Mouse (Mus musculus): Measurements from ENCODE around the gene Tmem138. TPM values are rescaled to one million over a fixed set of nuclear protein-coding genes. Genes with fewer than 3 reads are reported as not detected.

The Tmem138 gene
- total and polyA plus RNA-seq, 3 experiments, result 11.9 to 25.2 TPM; not detected in 1

GRCm38 (mm10) chr19:10557001-10557400 lies 20.2 kb downstream of the Tmem138 start:
- Histone ChIP-seq H3K9me3 (replicated peaks; ENCODE audit: insufficient read depth, low read length) (no peaks in the 10 kb centered on the region), H3K9ac (ENCODE audit: control insufficient read depth, low read depth, low read length, poor library complexity, severe bottlenecking) (no peak overlapping the region), H3K27ac (ENCODE audit: control insufficient read depth, low read depth, low read length) (no peak overlapping the region), H3K36me3 (ENCODE audit: control insufficient read depth in 1 of 2, insufficient read depth in 2 of 2, low read length in 2 of 2) (peaks cover 0 to 14% of the 10 kb centered on the region in 2 experiments; a peak in 2 of 4 replicates), H3K4me3 (ENCODE audit: control insufficient read depth in 1 of 2, insufficient read depth in 1 of 2, low read depth in 2 of 2, low read length in 2 of 2) (no peak overlapping the region), H3K4me1 (ENCODE audit: control insufficient read depth in 1 of 2, insufficient read depth in 2 of 2, low read length in 2 of 2) (peaks cover 0 to 15% of the 10 kb centered on the region in 2 experiments; a peak in 2 of 4 replicates), H3K79me2 (ENCODE audit: control insufficient read depth, insufficient read depth, low read length, poor library complexity) (peaks cover 2% of the 10 kb centered on the region; the same call in 1 of the 2 replicates), H3K27me3 (ENCODE audit: control insufficient read depth in 1 of 2, insufficient read depth in 2 of 2, low read length in 2 of 2) (no peaks in the 10 kb centered on the region)
- peak; percentile 23 for DNase-seq (ENCODE audit: low read depth, low spot score)
- 0 out of 2 replicates have a peak, but pooled peaks have one; percentile 30 for TF ChIP-seq TBP (IDR thresholded peaks at IDR 0.05; ENCODE audit: low read depth, low read length)
- no peak for TF ChIP-seq GABPA (IDR thresholded peaks at IDR 0.05; ENCODE audit: low read depth, low read length)
- no peak for TF ChIP-seq SMC3 (IDR thresholded peaks at IDR 0.05; ENCODE audit: low read depth, low read length)

- TF ChIP-seq HCFC1 (IDR thresholded peaks at IDR 0.05; ENCODE audit: low read depth, low read length), result peak; percentile 92
- 0 out of 2 replicates have a peak, but pooled peaks have one; percentile 74 for TF ChIP-seq UBTF (IDR thresholded peaks at IDR 0.05; ENCODE audit: borderline replicate concordance, insufficient read depth, low read depth, low read length)
- peak; percentile 98 for TF ChIP-seq MXI1 (IDR thresholded peaks at IDR 0.05; ENCODE audit: low read depth, low read length)
- TF ChIP-seq MAX (IDR thresholded peaks at IDR 0.05; ENCODE audit: low read length), result peak; percentile 76; the same call in 1 of the 2 replicates
- no peak for TF ChIP-seq ZC3H11A (IDR thresholded peaks at IDR 0.05; ENCODE audit: low read depth, low read length)
- no peak for TF ChIP-seq POLR2AphosphoS5 (IDR thresholded peaks at IDR 0.05; ENCODE audit: borderline replicate concordance, low read depth, low read length)
- peak; percentile 84 to 85 for TF ChIP-seq POLR2A (IDR thresholded peaks at IDR 0.05; ENCODE audit: control insufficient read depth in 1 of 2, insufficient read depth in 1 of 2, low read depth in 1 of 2, low read length in 2 of 2, poor library complexity in 1 of 2)
- TF ChIP-seq TBP (IDR thresholded peaks at IDR 0.05; ENCODE audit: low read depth, low read length), result peak; percentile 90
- peak in 1 of 3 experiments; percentile 16; a peak in 2 of 6 replicates for TF ChIP-seq CTCF (IDR thresholded peaks at IDR 0.05 in 2 of 3, conservative IDR thresholded peaks at IDR 0.05 in 1 of 3; ENCODE audit: control insufficient read depth in 1 of 3, insufficient read depth in 1 of 3, low read depth in 2 of 3, low read length in 3 of 3, poor library complexity in 1 of 3, severe bottlenecking in 1 of 3)
- TF ChIP-seq ZNF384 (IDR thresholded peaks at IDR 0.05; ENCODE audit: low read depth, low read length), result no peak; the same call in 1 of the 2 replicates
- TF ChIP-seq USF1 (IDR thresholded peaks at IDR 0.05; ENCODE audit: low read depth, low read length), result 0 out of 2 replicates have a peak, but pooled peaks have one; percentile 16
- peak; percentile 35; the same call in 1 of the 2 replicates for TF ChIP-seq POLR2AphosphoS2 (IDR thresholded peaks at IDR 0.05; ENCODE audit: low read length)
- peak; percentile 90 for TF ChIP-seq ELF1 (IDR thresholded peaks at IDR 0.05; ENCODE audit: low read depth, low read length)
- 0 out of 2 replicates have a peak, but pooled peaks have one; percentile 22 for TF ChIP-seq NRF1 (IDR thresholded peaks at IDR 0.05; ENCODE audit: insufficient read depth, low read depth, low read length, poor library complexity, severe bottlenecking)
- TF ChIP-seq NELFE (IDR thresholded peaks at IDR 0.05; ENCODE audit: low read depth, low read length), result peak; percentile 72
- TF ChIP-seq USF2 (IDR thresholded peaks at IDR 0.05; ENCODE audit: borderline replicate concordance in 1 of 2, insufficient read depth in 1 of 2, low read depth in 1 of 2, low read length in 2 of 2), result no peak
- no peak for TF ChIP-seq JUND (IDR thresholded peaks at IDR 0.05; ENCODE audit: low read depth, low read length)
- peak; percentile 78 for TF ChIP-seq TCF12 (IDR thresholded peaks at IDR 0.05; ENCODE audit: low read depth, low read length)
- no peak for TF ChIP-seq ZKSCAN1 (IDR thresholded peaks at IDR 0.05; ENCODE audit: low read depth, low read length)
- no peak for TF ChIP-seq MEF2A (IDR thresholded peaks at IDR 0.05; ENCODE audit: extremely low read depth, insufficient replicate concordance, low read depth, low read length, poor library complexity, severe bottlenecking)
- TF ChIP-seq RCOR1 (IDR thresholded peaks at IDR 0.05; ENCODE audit: low read depth, low read length), result no peak
- TF ChIP-seq SIN3A (IDR thresholded peaks at IDR 0.05; ENCODE audit: low read length), result peak; percentile 99
Observed at GRCm38 (mm10) chr19:10555624-10556510, 21.3 kb downstream of the Tmem138 start, which contains the start of gene Tmem216. Tmem216 (minus strand) TSS chr19:10556238.

More at GRCm38 (mm10) chr19:10555624-10556510, 21.3 kb downstream of the Tmem138 start, which contains the start of gene Tmem216:
- peaks cover 0 to 4% of the 10 kb centered on the region in 2 experiments; a peak in 1 of 4 replicates for H3K4me1 ChIP-seq (ENCODE audit: control insufficient read depth in 1 of 2, insufficient read depth in 2 of 2, low read length in 2 of 2)
- peaks cover 0 to 8% of the 10 kb centered on the region in 2 experiments; a peak in 1 of 4 replicates for H3K36me3 ChIP-seq (ENCODE audit: control insufficient read depth in 1 of 2, insufficient read depth in 2 of 2, low read length in 2 of 2)
- H3K9me3 ChIP-seq (replicated peaks; ENCODE audit: insufficient read depth, low read length), result no peaks in the 10 kb centered on the region
- DNase-seq (ENCODE audit: low read depth, low spot score), result peak; percentile 93
- peak within 1 kb of the TSS; percentile 83 for H3K9ac ChIP-seq (ENCODE audit: control insufficient read depth, low read depth, low read length, poor library complexity, severe bottlenecking)
- peak within 1 kb of the TSS; percentile 59 for H3K27ac ChIP-seq (ENCODE audit: control insufficient read depth, low read depth, low read length)
- peaks cover 2% of the 10 kb centered on the region; the same call in 1 of the 2 replicates for H3K79me2 ChIP-seq (ENCODE audit: control insufficient read depth, insufficient read depth, low read length, poor library complexity)
- peak within 1 kb of the TSS; percentile 63 to 79 for H3K4me3 ChIP-seq (ENCODE audit: control insufficient read depth in 1 of 2, insufficient read depth in 1 of 2, low read depth in 2 of 2, low read length in 2 of 2)
- no peaks in the 10 kb centered on the region for H3K27me3 ChIP-seq (ENCODE audit: control insufficient read depth in 1 of 2, insufficient read depth in 2 of 2, low read length in 2 of 2)
